Mouse (Mus musculus): ENCODE results near the gene Icam2.

The Icam2 gene

DNA sequence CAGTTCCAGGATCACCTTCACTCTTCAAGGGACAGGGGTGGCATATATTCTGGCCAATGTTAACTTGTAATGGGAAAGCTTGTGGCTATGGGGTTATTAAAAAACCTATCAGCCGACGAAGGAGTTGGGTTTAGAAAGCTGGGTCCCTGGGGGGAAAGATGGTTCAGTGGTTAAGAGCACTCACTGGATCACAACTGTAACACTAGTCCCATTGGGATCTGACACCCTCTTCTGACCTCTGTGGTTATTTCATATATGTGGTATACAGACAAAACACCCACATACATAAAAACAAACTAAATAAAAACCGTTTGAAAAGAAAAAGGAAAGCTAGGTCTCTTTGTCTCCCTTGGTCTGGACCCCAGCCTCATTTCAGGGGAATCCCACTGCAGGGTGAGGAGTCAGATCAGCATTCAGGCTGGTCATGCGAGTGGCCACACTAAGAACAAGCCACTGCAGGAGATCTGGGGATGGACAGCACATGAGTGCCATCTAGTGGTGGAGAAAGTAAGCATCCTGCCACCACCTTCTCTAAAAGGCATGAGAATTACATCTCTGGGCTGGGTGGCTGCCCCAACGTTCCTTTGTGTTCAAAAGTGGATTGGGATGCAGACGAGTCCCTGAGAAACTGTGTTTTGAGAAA lies 3.8 kb upstream of the Icam2 start:
- DNase-seq (ENCODE audit: low read depth): peak; percentile 90

DNA sequence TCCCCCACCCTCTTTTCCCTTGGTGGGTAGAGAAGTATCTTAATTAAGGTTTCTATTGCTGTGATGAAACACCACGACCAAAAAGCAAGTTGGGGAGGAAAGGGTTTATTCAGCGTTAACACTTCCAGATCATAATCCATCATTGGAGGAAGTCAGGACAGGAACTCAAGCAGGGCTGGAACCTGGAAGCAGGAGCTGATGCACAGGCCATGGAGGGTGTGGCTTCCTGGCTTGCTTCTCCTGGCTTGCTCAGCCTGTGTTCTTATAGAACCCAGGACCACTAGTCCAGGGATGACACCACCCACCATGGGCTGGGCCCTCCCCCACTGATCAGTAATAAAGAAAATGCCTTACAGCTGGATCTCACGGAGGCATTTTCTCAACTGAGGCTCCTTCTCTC lies 2.9 kb upstream of the Icam2 start:
- no peak for DNase-seq (ENCODE audit: low read depth)

DNA sequence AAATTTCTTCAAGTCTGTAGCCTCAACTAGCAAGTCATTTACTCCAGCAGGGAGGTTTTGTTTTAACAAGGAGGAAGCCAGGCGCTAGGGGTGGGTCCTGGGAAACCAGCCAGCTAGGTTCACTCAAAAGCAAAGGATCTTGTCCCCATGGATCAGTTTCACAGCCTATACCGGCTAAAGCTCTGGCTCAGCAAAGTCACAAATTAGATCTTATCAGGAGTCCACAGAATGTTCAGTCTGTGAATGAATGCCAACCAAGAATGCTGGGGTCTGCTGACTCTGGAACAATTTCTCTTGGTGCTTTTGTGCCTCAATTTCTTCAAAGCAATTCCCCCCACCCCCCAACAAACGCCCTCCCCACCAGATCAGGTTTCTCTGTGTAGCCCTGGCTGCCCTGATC lies 1.7 kb upstream of the Icam2 start:
- no peak for DNase-seq (ENCODE audit: low read depth)

DNA sequence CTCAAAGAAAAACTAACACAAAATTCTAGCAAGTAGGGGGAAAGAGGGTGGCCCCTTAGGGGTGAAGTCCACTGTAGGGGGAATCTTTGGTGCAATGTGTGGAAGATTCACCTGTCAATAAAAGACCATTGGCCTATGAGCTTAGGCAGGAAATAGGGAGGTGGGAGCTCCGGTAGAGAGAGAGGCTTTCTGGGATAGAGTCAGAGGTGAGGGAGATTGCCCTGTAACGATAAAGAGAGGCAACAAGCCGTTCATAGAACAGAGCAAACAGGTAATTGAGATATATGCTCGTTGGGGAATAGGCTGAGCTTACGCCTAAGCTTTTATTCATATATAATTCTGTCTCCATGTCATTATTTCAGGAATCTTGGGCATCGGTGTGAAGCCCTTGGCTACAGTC lies 855 bp downstream of the Icam2 start:
- peak; percentile 72 for DNase-seq (ENCODE audit: low read depth)

DNA sequence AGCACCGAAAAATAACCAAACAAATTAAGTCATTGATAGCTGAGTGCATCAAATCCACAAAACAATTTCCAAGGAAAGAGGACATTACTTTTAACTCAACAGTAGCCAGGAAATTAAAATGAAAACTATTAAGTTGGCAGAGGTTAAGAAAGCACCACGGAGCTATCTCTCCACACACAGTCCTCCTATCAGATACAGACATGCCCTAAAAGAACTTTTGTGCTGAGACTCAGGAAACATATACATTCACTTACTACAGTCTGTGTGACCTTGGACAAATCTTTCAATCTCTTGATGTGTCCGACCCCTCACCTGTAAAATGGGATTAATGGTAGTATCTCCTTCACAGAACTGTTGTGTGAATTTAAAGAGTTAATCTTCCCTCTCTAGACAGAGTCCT lies 1.5 kb downstream of the Icam2 start:
- DNase-seq (ENCODE audit: low read depth): peak; percentile 25

DNA sequence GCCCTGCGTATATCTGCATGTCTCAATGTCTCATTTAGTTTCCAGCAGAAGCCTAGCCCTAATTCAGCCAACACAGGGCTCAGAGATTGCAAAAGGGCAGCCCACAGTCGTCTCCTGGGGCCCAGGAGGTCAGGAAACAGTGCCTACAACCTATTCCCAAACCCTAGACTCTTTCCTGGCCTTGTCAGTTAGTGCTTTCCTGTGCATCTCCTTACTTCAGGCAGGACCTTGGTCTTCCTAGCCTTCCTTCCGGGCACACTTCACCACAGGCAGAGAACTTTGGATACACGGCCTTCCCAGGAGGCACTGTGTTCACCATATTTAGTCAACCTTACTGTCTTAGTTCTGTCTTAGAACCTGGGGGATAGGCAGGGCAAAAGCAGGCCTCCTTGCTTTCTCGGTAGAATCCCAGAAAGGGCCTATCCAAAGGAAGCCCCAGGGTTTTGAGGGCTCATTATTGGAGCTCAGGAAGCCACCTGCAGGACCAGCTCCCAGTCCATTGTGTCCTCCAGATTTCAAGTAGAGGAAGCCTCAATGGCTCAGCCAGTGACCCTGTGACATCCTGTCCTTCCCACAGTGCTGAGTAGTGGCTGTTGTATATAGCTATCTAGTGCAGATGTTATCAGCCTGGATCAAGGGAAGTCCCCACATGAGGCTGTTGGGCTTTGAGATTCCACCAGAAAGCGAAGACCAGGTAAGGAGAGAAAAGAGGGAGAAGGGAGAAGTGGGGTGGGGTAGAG lies 4.7 kb downstream of the Icam2 start:
- no peak for DNase-seq (ENCODE audit: low read depth)

DNA sequence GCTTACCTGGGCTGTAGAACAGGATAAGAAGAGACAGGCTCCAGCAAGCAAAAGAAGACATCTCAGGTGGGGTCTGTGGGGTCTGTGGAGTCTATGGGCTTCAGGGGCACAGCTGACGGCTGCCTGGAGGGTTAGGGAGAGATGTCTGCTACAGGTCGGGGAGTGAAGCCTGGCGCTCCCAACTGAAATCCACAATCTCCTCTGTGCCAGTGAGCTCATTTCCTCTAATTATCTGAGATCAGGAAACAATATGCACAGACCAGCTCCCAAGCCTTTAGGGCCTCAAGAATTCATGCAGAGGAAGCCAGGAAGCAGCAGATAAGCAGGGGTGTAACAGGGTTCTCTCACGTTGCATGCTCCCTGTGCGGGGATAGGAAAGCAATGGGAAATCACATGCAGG lies 5.5 kb downstream of the Icam2 start:
- DNase-seq (ENCODE audit: low read depth): no peak

DNA sequence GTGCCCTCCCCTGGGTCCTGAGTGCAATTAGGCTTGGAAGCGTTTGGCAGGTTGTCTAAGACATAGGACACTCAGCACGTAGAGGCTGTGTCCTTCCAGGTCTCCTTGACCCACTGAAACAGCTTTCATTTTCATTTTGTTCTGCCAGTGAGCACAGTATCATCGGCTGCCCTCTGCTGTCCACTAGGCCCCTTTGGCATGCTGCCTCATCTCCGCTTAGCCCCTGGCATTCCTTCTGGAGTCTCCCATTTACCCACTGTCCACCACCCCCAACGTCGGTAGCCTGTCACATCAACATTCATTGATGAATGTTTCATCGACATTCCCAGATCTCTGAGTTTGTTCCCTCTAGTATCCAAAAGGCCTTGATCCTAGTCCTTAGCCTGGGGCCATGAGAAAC lies 6.0 kb downstream of the Icam2 start:
- no peak for DNase-seq (ENCODE audit: low read depth)

DNA sequence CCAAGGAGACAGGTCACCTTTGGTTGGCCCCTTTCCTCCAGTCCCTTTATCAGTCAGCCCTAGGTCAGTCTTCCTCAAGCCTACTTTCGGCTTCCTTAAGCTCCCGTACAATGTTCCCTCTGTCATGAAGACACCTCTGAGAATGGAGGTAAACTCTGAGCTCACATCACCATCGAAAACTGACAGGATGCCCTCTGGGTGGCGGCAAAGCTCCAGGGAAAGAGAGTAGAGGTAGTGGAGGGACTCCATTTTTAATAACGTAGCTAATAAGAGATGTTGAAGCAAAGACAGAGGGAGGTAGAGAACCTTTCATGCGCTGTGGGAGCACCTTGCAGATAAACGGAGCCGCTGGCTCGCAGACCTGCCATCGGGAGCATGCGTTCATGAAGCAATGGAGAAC lies 6.9 kb downstream of the Icam2 start:
- no peak for DNase-seq (ENCODE audit: low read depth)

DNA sequence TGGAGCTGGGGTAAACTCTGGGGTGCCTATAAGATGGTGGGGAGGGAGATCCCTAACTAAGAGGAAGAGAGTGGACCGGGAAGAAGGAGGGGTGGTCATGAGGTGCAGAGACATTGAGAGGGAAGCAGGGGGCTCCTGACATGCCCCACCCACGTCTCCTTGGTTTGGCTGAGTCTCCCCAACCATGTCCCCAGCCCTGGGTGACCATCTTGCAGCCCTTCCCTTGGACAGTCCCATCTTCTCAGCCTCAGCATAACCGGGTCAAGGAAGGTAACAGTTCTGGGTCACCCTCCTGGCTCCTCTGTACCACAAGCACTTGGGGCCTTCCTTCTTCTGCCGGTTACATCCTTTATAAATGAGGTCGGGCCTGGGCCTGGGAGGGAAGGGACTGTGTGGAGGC lies 12.9 kb downstream of the Icam2 start:
- DNase-seq (ENCODE audit: low read depth): no peak

DNA sequence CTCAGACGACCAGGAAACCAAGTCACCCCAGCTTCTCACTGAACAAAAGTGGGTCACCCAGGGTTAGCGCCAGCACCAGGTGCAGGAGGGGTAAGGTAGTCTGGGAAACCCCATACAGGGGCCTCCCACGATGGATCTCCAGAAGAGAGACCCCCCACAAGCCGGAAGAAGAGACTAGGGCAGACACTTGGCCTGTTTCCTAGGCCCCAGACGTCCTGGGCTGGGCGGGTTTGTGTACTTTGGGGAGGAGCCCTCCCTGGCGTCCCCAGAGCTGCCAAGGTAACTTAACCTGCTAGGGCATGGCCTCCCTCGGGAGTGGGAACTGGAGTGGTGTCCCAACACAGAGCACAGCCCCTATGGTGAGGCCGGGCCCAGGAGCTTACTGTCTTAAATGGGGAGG lies 13.3 kb downstream of the Icam2 start:
- no peak for DNase-seq (ENCODE audit: low read depth)

DNA sequence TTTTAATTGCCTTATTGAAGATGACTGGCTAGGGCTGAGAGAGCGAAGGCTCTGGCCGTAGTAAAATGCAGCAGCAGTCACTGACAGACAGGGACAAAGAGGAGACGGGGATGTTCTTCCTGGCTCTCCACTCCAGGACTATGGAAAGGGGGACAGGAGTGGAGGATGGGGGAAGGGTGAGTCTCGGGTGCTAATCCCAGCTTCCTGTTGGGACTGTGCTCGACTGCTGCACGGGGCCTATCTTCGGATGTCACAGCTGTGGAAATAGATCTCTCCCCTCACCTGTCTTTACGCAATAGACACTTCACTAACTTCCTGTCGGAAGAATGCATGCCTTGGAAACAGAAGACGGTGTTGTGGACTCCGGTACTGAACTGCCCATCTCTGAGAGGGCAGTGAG lies 13.9 kb downstream of the Icam2 start:
- DNase-seq (ENCODE audit: low read depth): no peak

DNA sequence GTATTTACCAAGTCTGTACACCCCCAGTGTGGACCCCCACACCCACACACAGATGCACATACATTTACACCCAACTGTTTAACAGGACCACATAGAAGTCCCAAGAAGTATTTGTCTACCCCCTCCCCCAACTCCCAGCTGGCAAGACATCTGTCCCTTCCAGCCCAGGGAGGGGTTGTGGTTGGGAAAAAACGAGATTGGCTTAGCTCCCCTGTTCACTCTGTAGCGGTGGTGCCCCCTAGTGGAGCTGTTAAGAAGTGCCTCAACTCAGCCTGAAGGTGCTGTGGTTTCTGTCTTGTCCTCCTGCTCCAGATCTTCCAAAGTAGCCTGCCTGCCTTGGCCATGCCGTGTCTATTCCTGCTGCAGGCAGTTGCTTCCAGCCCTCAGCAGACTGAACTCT lies 21.6 kb downstream of the Icam2 start:
- peak; percentile 86 for DNase-seq (ENCODE audit: low read depth)

DNA sequence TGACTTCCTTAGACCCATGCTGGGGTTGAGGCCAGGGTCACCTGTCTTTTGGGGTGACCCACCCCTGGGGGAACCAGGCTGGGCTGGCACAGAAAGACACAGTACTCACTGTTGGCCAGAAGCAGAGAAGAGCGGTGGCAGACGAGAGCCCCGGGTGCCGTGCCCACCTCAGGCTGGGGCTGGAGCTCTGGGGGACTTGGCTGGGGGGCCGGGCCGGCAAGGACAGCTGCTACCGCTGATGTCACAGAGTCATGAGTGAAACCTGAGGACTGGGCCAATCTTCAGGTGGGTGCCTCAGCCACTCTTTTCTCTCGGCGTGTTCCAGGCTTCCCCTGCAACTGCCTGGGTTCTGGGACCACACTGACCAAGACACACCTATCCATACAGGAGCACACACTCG lies 22.5 kb downstream of the Icam2 start, which contains the start of gene Prr29:
TSS of gene Prr29 (plus strand) at position 107 of the 400 bp plus-strand sequence.
- DNase-seq (ENCODE audit: low read depth): no peak

DNA sequence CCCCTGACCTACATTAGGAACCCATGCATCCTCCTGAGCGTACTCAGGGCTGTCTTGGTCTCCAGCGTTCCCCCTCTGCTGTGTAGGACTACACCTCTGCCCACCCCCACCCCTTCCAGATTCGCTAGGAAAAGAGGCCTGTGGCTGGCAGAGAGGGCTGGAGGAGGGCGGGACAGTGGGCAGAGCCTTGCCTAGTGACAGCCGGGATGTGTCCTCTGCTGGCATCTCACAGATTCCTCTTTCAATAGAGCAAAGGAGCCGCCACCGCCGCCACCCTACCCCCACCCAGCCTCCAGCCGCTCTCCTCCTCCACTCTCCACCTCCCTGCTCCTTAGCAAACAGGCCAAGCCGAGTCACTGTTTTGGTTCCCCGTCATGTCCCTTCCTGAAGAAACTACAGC lies 23.2 kb downstream of the Icam2 start:
- no peak for DNase-seq (ENCODE audit: low read depth)

DNA sequence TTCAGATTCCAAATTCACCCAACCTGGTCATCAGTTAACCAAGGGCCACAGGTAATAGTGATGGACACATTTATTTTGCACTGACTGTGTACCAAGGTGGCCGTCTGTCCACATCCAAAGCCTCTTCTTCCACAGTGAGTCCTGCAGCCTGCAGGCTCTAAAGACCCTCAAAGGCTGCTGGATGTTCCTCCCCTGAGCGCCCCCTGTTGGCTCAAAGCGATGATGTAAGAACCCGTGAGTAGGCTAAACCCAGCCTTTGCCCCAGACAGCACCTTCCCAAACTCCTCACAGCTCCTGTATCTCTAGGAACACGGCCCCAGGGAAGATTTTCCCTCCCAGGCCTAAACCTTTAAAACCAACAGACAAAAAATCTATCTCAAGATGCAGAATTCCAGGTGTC lies 28.5 kb downstream of the Icam2 start:
- peak; percentile 60 for DNase-seq (ENCODE audit: low read depth)

DNA sequence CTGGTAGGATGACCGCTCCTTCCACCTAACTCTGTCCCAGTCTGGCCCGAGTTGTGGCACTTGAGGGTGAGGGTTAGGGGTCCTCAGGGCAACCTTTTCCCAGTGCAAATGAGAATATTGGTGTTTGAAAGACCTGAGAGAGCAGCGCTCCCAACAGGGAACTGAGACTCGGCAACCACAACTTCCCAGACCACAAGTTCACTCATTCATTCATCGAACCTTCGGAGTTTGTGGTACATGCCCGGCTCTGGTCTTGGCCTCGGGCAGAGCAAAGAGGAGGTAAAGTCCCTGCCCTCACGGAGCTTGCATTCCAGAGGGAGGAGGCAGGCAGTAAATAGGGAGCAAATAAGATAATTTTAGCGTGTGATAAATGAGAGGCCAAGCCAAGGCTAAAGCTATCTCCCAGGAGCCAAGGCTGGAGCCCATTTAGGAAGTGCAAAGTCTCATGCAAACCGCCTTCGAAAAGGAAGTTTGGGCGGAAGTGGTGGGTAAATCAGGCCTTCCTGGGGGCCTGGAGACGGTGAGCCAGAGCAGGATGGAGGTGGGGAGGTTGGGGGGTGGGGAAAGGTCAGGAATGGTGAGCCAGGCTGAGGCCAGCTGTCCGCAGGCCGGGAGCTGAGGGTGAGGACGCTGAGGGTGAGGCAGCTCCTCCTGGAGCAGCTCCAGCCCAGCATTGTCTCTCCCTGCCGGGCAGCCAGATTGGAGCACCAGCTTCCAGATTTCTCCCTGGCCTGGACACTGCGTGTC lies 32.3 kb downstream of the Icam2 start:
- DNase-seq (ENCODE audit: low read depth): peak; percentile 34

DNA sequence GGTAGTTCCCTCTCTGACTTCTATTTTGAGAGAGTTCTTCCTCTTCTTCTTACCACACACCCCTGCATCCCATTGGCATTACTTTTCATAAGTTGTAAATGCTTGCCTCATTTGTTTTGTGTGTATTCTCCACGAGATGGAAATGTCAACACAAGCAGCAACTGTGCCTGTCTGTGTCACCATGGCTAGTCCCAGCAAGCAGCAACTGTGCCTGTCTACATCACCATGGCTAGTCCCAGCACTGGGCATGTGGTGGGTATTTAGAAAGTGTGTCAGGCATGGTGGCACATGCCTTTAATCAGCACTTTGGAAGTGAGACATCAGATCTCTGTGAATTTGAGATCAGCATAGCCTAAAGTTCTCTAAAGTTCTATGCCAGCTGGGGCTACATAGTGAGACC lies 33.7 kb downstream of the Icam2 start:
- DNase-seq (ENCODE audit: low read depth): no peak

DNA sequence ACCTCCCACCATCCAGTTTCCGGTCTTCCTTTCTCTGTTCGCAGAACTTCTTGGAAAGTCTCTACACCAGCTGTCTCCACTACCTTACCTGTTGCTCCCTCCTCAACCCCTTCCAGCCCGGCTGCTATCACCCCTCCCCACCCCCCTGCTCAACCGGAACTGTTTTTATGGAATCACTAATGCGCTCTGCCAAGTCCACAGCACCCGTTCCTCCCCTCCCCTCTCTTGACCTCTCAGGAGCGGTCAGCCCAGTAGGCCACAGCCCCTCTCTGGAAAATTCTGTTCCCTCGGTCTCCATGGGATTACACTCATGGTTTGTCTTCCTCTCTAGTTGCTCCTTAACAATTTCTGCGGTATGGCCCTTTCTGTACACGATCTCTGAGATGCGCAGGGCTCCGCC lies 34.7 kb downstream of the Icam2 start, which contains the start of gene Scn4a:
TSS of gene Scn4a (minus strand) at position 101 of the 400 bp plus-strand sequence.
- no peak for DNase-seq (ENCODE audit: low read depth)

DNA sequence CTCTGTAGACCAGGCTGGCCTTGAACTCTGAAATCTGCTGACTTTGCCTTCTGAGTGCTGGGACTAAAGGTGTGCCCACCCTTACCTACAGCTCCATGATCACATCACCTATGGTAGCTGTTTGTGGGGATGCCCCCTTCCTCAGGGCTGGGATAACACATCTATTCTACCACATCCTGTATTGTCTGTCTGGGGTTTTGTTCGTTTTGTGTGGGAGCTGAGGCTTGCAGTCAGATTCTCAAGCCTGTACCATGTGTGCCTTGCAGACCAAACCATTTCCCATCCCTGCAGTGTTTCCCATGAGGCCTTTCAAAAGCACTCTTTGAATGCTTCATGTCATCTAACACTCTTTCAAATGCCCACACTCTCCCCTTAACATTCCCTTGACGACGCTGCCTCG lies 35.9 kb downstream of the Icam2 start:
- DNase-seq (ENCODE audit: low read depth): peak; percentile 77

DNA sequence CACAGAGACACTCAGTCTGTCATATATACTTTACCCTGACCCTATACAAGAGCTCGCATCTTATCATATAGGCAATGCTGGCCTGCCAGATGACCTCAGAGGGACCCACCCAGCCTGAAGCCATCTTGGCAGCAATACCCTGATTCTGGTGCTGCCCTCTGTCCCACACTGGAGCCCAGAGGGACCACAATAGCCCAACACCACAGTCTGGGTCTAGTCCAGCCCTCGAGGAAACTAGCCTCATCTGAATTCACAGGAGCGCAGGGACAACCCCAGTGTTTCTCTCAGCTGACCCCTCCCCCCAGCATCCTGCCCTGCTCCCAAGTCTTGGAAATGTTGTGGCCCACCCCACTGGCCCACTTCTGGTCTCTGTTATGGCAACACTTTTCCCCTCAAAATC lies 36.6 kb downstream of the Icam2 start:
- DNase-seq (ENCODE audit: low read depth): no peak

DNA sequence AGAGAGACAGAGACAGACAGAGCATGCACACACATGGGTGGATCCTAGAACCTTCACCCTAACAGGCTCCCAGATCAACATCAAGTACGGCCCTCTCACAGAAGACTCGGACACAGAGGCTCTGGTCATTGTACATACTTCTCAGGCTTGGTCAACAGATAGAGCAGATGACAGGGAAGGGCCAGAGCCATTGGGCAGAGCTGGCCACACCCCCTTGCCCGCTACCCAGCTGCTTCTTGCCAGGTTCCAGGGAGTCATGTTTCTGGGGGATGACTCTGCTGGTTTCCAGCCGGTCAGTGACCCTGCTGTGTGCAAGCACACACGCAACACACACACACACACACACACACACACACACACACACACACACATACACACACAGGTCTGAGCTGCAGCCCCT lies 37.0 kb downstream of the Icam2 start:
- DNase-seq (ENCODE audit: low read depth): no peak

DNA sequence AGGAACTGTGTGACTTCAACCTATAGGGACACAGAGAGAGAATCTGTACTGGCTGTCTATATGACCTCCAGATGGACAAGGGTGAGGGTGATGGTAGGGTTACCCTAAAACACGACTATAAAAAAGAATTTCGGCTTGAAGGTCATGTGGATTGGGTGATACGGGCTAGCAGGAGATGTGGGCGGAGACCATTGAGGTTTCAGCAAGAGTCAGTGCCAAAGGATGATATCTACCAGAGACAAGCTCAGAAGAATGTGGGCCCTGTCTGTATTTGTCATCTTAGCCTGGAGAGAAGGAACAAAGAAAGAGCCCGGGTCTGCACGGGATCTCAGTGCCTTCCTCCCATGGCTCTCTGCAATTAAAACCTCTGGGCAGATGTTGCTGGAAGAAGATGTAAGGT lies 38.1 kb downstream of the Icam2 start:
- no peak for DNase-seq (ENCODE audit: low read depth)

All from naive thymus-derived CD4-positive, alpha-beta T cell, adult 2 months (primary cell).